Mouse (Mus musculus) hindlimb bud, embryonic 11.5 days (tissue): ENCODE results near the gene Prkcb.
A peak's percentile ranks its signal among the peaks of the same experiment; 100 is the strongest.
"Not testable (repeated sequence)": the region's sequence is repeated elsewhere in the genome, so short reads cannot be mapped to it uniquely, and the experiment has no call there.

ENCODE experiments used
- DNase-seq: peaks from one replicate; pipeline ENCODE4 v3.0.0-alpha.2; 2012; ENCODE audit warnings: low read depth, low spot score; ENCODE audit errors: extremely low spot score

Prkcb gene

DNA sequence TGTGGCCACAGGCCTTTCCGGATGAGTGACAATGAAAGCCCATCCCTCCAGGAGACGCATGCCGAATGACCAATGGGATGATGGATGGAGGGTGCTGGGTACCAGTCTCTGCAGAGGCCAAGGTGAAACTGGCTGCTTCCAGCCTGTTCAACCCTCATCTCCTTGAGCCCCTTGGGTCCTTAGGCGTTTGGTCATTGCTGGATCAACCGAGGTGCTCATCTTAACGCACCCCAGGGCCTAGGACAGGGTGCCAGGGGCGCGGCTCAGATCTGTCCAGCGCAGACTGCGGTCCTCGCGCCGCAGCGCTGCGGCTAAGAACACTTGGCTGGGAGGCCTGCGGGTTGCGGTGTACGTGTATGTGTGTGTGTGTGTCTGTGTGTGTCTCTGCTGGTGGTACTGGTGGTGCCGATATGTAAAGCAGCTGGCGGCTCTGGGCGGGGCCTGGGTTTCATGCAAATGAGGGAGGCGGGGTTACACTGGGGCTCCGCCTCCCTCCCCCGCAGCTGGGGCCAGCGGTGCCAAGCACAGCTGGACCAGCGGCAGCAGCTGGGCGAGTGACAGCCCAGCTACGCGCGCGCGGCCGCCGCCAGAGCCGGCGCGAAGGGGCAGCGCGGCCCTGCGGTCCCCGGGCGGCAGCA is at the start of gene Prkcb:
Gene Prkcb (plus strand): TSS at position 147 of the 638 bp plus-strand sequence.
- DNase-seq: no peak

DNA sequence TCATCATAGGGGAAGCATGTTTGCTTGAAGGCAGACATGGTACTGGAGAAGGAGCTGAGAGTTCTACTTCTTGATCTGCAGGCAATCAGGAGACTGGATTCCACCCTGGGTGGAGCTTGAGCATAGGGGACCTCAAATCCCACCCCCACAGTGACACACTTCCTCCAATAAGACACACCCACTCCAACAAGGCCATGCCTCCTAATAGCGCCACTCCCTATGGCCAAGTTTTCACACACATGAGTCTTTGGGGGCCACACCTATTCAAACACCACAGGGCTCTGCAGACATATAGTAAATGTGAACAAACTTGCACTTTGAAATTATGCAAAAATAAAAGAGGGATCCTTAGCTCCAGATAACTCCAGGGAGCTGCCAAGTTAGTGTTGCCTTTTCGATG is 49.6 kb upstream of the Prkcb start:
- no peak for DNase-seq

- DNase-seq: no peak
Measured at GRCm38 (mm10) chr7:122240413-122241119, 48.0 kb upstream of the Prkcb start.

GRCm38 (mm10) chr7:122242260-122242659 is 46.3 kb upstream of the Prkcb start:
- peak; percentile 2 for DNase-seq

DNA sequence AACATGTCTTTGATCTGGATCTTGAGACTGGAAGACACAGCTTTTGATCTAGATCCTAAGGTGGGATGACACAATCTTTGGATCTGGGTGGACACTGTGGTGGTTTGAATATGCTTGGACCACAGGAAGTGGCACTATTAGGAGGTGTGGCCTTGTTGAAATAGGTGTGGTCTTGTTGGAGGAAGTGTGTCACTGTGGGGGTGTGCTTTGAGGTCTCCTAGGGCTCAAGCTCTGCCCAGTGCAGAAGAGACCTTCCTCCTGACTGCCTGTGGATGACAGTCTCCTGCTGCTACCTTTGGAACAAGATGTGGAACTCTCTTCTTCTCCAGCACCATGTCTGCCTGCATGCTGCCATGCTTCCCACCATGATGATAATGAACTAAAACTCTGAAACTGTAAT is 45.8 kb upstream of the Prkcb start:
- not testable (repeated sequence) for DNase-seq

DNA sequence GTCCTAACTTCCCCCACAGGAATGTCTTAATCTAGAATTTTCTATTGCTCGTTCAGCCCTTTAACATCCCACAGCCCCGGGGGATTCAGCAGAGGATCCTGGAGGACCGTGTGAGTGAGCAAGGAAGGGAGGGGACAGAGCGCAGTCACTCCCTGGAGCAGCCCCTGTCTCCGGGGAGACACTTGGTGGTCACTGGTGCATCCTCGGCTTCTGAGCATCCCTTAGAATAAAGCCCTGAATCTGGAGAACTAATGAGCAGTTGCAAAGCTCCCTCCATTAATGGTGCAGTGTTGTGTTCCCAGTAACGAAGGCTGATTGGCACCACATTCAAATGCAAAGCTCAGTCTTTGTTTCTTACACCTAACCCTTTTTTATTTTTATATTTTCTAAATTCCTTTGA is 44.4 kb upstream of the Prkcb start:
- DNase-seq: no peak

DNA sequence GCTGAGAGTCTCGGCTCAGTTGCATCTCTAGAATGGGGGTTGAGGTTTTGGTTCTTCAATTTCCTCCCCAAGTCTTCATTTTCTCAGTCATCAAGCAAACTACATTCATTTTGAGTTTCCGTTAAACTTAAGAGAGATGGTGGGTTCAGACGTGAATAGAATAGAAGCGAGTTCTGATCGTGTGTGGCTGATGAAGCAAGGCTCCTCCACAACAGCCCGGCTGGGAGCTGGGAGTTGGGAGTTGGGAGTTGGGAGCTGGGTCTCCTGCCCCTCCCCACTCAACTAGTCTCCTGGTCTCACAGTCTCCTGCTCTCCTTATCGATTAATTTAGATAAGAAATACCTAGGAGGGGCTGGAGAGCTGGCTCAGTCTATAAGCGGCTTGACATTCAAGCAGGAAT is 44.0 kb upstream of the Prkcb start:
- DNase-seq: no peak

GRCm38 (mm10) chr7:122245976-122246375 is 42.6 kb upstream of the Prkcb start:
- no peak for DNase-seq

DNA sequence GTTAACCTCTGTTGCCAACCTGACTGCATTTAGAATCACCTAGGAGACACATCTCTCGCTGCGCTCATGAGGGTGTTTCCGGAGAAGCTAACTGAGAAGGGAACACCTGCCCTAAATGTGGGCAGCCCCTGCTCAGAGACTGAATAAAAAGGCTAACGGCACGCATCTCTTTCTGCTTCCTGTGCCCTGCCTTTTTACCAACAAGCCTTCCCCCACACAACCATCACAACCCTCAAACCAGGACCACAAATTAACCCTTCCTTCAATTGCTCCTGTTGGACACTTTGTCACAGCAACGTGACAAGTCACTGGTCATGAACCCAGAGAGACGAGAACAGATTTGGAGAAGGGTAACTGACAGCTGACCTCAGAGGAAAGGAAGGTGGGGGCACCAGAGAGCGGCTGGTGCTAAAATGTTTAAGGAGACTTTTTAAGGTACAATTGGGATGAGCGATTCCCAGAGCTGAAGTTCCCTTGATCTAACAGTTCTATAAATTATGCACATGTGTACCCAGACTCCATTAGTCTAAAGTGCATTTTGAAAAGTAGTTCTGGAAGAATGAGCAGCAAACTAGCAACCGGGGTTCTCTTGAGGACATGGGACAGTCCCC is 41.2 kb upstream of the Prkcb start:
- no peak for DNase-seq

GRCm38 (mm10) chr7:122249321-122249821 is 39.2 kb upstream of the Prkcb start:
- DNase-seq: no peak

- peak; percentile 62 for DNase-seq
Measured at GRCm38 (mm10) chr7:122251197-122252011, 37.1 kb upstream of the Prkcb start.

DNA sequence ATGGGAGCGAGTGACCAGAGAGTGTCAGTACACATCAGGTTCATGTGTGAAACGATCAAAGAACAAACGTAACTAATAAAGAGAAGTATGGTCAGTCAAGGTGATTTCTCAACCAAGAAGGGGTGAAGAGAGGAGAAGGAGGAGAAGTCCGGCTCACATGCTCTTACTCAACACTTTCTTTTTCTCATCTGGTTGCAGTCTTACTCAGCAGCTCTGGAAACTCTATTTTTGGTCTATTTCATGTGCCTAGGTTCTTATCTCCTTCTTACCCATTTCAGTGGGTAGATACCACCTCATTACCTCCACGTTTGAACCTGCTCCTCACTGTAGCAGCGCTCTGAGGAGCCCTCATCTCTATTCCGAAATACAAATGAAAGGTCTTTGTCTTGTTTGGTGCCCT is 31.8 kb upstream of the Prkcb start:
- no peak for DNase-seq

GRCm38 (mm10) chr7:122258521-122258920 is 30.0 kb upstream of the Prkcb start:
- DNase-seq: no peak

- no peak for DNase-seq
Measured at GRCm38 (mm10) chr7:122260055-122260602, 28.4 kb upstream of the Prkcb start.

- DNase-seq: no peak
Measured at GRCm38 (mm10) chr7:122268983-122269486, 19.5 kb upstream of the Prkcb start.

GRCm38 (mm10) chr7:122272334-122272733 is 16.2 kb upstream of the Prkcb start:
- no peak for DNase-seq

DNA sequence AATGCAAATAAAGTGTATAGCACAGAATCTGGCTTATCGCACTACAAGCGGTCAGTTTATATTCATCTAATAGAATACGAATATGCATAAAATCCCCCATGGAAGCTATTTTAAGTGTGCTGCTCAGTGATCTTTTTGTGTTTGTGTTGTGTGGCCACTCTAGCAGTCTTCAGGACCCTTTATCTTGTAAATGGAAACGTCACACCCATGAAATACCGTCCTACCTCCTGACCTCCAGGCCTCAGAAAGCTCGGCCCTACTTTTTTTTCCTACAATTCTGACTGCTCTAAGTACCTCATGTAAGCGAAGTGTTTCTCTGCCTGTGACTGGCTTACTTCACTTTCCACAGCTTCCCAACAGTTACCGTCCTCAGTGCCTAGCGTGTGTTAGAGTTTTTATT is 9.0 kb upstream of the Prkcb start:
- no peak for DNase-seq

DNA sequence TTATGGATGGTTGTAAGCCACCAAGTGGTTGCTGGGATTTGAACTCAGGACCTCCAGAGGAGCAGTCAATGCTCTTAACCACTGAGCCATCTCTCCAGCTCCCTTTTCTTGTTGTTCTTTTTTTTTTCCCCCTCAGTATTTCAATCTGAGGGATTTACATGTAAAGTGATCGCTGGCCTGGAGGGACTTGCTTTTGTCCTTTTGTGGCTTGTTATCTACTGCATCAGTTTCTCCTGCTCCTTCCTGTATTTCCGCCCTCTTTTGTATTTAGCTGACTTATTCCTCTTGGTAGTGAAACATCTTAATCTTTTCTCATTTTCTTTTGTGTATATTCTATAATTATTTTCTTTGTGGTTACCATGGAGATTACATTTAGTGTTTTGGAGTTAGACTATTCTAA is 8.2 kb upstream of the Prkcb start:
- no peak for DNase-seq

DNA sequence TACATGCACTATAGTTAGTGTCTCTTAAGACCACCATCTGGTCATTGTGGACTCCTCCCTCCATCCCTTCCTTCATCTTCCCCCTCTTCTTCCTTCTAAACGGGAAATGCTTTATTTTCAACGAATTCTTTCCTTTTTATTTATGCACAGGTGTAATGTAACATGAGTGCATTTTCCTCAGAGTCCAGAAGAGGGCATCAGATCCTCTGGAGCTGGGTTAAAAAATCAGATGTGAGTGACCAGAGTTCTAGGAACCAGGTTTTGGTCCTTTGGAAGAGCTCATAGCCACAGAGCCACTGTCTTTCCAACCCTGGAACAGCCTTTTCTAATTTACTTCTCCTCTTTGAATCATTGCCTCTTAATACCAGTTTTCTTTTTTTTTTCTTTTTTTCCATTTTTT is 6.0 kb upstream of the Prkcb start:
- no peak for DNase-seq

DNA sequence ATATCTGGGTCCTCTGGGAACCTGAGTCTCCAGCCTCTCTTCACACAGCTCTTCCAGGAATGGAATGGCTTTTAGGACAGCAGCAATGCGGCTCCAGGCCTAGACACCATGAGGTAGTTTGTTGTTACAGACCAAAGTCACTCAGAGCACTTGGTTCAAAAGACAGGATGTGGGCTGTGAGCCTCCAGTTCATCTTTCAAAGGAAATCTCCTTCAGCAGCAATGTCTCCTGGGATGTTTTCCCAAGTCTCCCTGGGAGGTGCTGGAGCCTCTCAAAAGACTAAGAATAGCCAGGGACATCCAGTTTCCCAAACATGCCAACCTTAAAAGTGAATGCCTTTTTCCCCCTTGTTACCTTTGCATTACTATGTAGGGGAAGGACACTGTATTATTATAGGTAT is 1.3 kb upstream of the Prkcb start:
- no peak for DNase-seq
